Mouse (Mus musculus): Measurements from ENCODE around the gene Ctnnd2.

Gene Ctnnd2

GRCm38 (mm10) chr15:30977166-30977740 lies 804.9 kb downstream of the Ctnnd2 start:
- in situ Hi-C loops (cut with MseI, MboI): no loop called here

- in situ Hi-C loops (cut with MseI, MboI): no loop called here
Observed at GRCm38 (mm10) chr15:30986890-30987289, 814.5 kb downstream of the Ctnnd2 start.

- in situ Hi-C loops (cut with MseI, MboI): no loop called here
Observed at GRCm38 (mm10) chr15:30990421-30991252, 818.2 kb downstream of the Ctnnd2 start.

GRCm38 (mm10) chr15:30992357-30992756 lies 820.0 kb downstream of the Ctnnd2 start:
- in situ Hi-C loops (cut with MseI, MboI): no loop called here

GRCm38 (mm10) chr15:30992901-30993300 lies 820.5 kb downstream of the Ctnnd2 start:
- in situ Hi-C loops (cut with MseI, MboI): no loop called here

GRCm38 (mm10) chr15:30995346-30995745 lies 823.0 kb downstream of the Ctnnd2 start:
- in situ Hi-C loops (cut with MseI, MboI): no loop called here

- in situ Hi-C loops (cut with MseI, MboI): no loop called here
Observed at GRCm38 (mm10) chr15:31004468-31004867, 832.1 kb downstream of the Ctnnd2 start.

GRCm38 (mm10) chr15:31004976-31005375 lies 832.6 kb downstream of the Ctnnd2 start:
- in situ Hi-C loops (cut with MseI, MboI): no loop called here

GRCm38 (mm10) chr15:31006050-31006824 lies 833.8 kb downstream of the Ctnnd2 start:
- in situ Hi-C loops (cut with MseI, MboI): no loop called here

- in situ Hi-C loops (cut with MseI, MboI): no loop called here
Observed at GRCm38 (mm10) chr15:31006825-31007157, 834.4 kb downstream of the Ctnnd2 start.

- in situ Hi-C loops (cut with MseI, MboI): no loop called here
Observed at GRCm38 (mm10) chr15:31008594-31008993, 836.2 kb downstream of the Ctnnd2 start.

- in situ Hi-C loops (cut with MseI, MboI): no loop called here
Observed at GRCm38 (mm10) chr15:31020769-31021168, 848.4 kb downstream of the Ctnnd2 start.

GRCm38 (mm10) chr15:31022012-31022411 lies 849.6 kb downstream of the Ctnnd2 start:
- in situ Hi-C loops (cut with MseI, MboI): no loop called here

- in situ Hi-C loops (cut with MseI, MboI): no loop called here
Observed at GRCm38 (mm10) chr15:31022497-31022896, 850.1 kb downstream of the Ctnnd2 start.

GRCm38 (mm10) chr15:31023766-31024165 lies 851.4 kb downstream of the Ctnnd2 start:
- in situ Hi-C loops (cut with MseI, MboI): no loop called here

- in situ Hi-C loops (cut with MseI, MboI): no loop called here
Observed at GRCm38 (mm10) chr15:31027448-31028230, 855.2 kb downstream of the Ctnnd2 start.

GRCm38 (mm10) chr15:31044983-31045382 lies 872.6 kb downstream of the Ctnnd2 start:
- in situ Hi-C loops (cut with MseI, MboI): no loop called here

- in situ Hi-C loops (cut with MseI, MboI): no loop called here
Observed at GRCm38 (mm10) chr15:31051496-31051895, 879.1 kb downstream of the Ctnnd2 start.

- in situ Hi-C loops (cut with MseI, MboI): no loop called here
Observed at GRCm38 (mm10) chr15:31056145-31056544, 883.8 kb downstream of the Ctnnd2 start.

- in situ Hi-C loops (cut with MseI, MboI): no loop called here
Observed at GRCm38 (mm10) chr15:31058315-31058714, 885.9 kb downstream of the Ctnnd2 start.

GRCm38 (mm10) chr15:31063734-31064133 lies 891.3 kb downstream of the Ctnnd2 start:
- in situ Hi-C loops (cut with MseI, MboI): no loop called here

GRCm38 (mm10) chr15:31068127-31068526 lies 895.7 kb downstream of the Ctnnd2 start:
- in situ Hi-C loops (cut with MseI, MboI): no loop called here
